Mouse (Mus musculus) kidney, embryonic 16.5 days (tissue): ENCODE data around the gene Prdm11. TPM values are rescaled to one million over a fixed set of nuclear protein-coding genes. Genes with fewer than 3 reads are reported as not detected.

Experiments
- ATAC-seq: fragments of 200-750 bp; cut with Nextera tagmentation; 2 replicates; pipeline ENCODE4 v1.8.0; 2017; ENCODE audit warnings: moderate TSS enrichment; ENCODE audit not compliant: low FRiP score, low TSS enrichment
- H3K27ac ChIP-seq: fragments of 300-500 bp; sonication (generic); 2 replicates; pipeline ENCODE4 v1.5.1; 2014; ENCODE audit warnings: low read length
- H3K27me3 ChIP-seq: fragments of 300-500 bp; sonication (generic); 2 replicates; pipeline ENCODE4 v1.6.1; 2014; ENCODE audit warnings: low read length, control low read depth, mixed read lengths; ENCODE audit not compliant: insufficient read depth
- H3K36me3 ChIP-seq: fragments of 300-500 bp; sonication (generic); 2 replicates; pipeline ENCODE4 v1.6.1; 2014; ENCODE audit warnings: low read length, control low read depth, mixed read lengths; ENCODE audit not compliant: insufficient read depth
- H3K4me1 ChIP-seq: fragments of 300-500 bp; sonication (generic); 2 replicates; pipeline ENCODE4 v1.6.1; 2014; ENCODE audit warnings: low read length, control low read depth, mixed read lengths; ENCODE audit not compliant: insufficient read depth
- H3K4me2 ChIP-seq: fragments of 300-500 bp; sonication (generic); replicated peaks from 2 replicates; pipeline ENCODE4 v1.6.1; 2014; ENCODE audit warnings: low read depth, low read length
- H3K4me3 ChIP-seq: fragments of 300-500 bp; sonication (generic); 2 replicates; pipeline ENCODE4 v1.5.1; 2014; ENCODE audit warnings: mild to moderate bottlenecking, low read length
- H3K9ac ChIP-seq: fragments of 300-500 bp; sonication (generic); replicated peaks from 2 replicates; pipeline ENCODE4 v1.6.1; 2014; ENCODE audit warnings: low read length
- H3K9me3 ChIP-seq: fragments of 300-500 bp; sonication (generic); 2 replicates; pipeline ENCODE4 v1.6.1; 2016; ENCODE audit warnings: low read length, control low read depth
- WGBS: fragments of 180-500 bp; shearing (Covaris S2); extraction: QIAGEN DNeasy Blood & Tissue Kit; methylation state at CpG from one replicate; pipeline ENCODE4 v1.1.7; 2014; 5-methylcytosine and 5-hydroxymethylcytosine counted together
- polyA plus RNA-seq: library from polyadenylated mRNA; unstranded; fragments of >200 nt; fragmentation: Nextera tagmentation; extraction: Ambion mirVana; gene quantifications from 2 replicates; pipeline ENCODE4 v1.2.1, GENCODE M21; 2015

Gene Prdm11
- polyA plus RNA-seq, 1 experiment from 2014 or later: 5.5 TPM

DNA sequence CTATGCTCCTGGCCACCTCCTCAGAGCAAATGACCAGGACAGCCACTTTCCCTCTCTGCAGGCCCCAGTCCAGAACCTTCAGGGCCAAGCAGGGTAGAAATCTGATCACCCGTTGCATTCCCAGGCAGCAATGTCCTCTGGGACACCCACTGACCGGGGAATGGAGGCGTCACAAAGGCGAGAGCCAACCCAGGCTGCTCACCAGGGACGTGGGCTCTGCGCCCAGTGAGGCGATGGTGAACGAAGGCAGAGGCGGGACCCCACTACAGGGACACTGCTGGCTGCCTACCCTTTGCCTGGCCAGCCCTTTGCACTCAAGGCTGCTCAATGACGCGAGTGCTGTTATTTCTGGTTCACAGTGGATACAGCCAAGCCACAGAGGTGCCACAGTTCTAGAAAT is 13.3 kb downstream of the Prdm11 start:
- no peak overlapping the region for H3K9ac ChIP-seq
- H3K4me3 ChIP-seq: no peak overlapping the region
- ATAC-seq: peak; percentile 7; the same call in 1 of the 2 replicates
- no peaks in the 10 kb centered on the region for H3K9me3 ChIP-seq
- H3K36me3 ChIP-seq: no peaks in the 10 kb centered on the region
- peaks cover 69% of the 10 kb centered on the region for H3K4me1 ChIP-seq
- no peak overlapping the region for H3K4me2 ChIP-seq
- 37% methylated on average over 11 of the region's 11 CpGs for WGBS
- H3K27ac ChIP-seq: peak overlapping the region; percentile 65
- H3K27me3 ChIP-seq: no peaks in the 10 kb centered on the region

DNA sequence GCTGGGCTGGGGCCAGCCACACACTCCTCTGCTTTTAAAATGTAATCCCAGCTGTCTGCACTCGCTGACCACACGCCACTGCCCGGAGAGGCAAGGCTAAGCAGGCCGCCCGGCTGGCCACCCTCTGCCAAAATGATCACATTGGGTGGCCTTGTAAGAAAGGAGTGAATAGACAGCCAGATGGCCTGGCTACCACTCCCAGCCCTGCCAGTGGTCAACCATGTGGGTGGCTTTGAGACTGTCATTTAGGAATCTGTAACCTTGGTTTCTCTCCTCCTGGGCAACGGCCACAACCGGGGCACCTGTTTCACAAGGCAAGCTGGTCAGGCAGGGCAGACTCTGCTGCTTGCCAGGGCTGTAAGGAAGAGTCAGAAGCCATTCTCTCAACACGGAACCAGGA is 13.9 kb downstream of the Prdm11 start:
- Histone ChIP-seq H3K4me1 (peaks cover 66% of the 10 kb centered on the region), H3K27ac (peak overlapping the region; percentile 65), H3K4me2 (no peak overlapping the region), H3K9me3 (no peaks in the 10 kb centered on the region), H3K9ac (no peak overlapping the region), H3K4me3 (no peak overlapping the region), H3K27me3 (no peaks in the 10 kb centered on the region), H3K36me3 (no peaks in the 10 kb centered on the region)
- 58% methylated on average over 8 of the region's 8 CpGs for WGBS
- no peak for ATAC-seq

GRCm38 (mm10) chr2:93031021-93031420 is 14.9 kb downstream of the Prdm11 start:
- no peak overlapping the region for H3K4me2 ChIP-seq
- no peaks in the 10 kb centered on the region for H3K36me3 ChIP-seq
- peaks cover 67% of the 10 kb centered on the region for H3K4me1 ChIP-seq
- H3K9me3 ChIP-seq: no peaks in the 10 kb centered on the region
- H3K27me3 ChIP-seq: no peaks in the 10 kb centered on the region
- H3K4me3 ChIP-seq: no peak overlapping the region
- 59% methylated on average over 9 of the region's 9 CpGs for WGBS
- no peak overlapping the region for H3K9ac ChIP-seq
- no peak; the same call in 1 of the 2 replicates for ATAC-seq
- no peak overlapping the region for H3K27ac ChIP-seq

DNA sequence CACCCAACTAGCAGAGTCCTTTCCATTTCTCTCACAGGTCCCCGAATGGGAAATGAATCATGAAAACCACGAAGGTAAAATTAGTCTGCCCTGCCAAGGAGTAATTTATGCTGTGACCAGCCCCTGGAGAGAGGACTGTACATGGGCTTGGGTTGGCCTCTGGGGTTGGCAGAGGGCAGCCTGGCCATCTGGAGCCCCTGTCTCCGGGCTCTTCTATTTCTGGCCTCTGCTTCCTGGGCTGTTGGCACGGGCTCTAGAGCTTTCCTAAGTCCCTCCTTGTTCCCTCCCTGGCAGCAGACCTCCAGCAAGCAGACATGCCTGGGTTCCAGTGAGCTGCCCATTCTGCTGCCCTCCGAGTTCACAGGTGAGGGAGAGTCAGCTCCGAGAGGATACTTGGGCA is 15.9 kb downstream of the Prdm11 start:
- no peaks in the 10 kb centered on the region for H3K9me3 ChIP-seq
- 61% methylated on average over 6 of the region's 6 CpGs for WGBS
- no peak overlapping the region for H3K9ac ChIP-seq
- no peaks in the 10 kb centered on the region for H3K36me3 ChIP-seq
- H3K4me2 ChIP-seq: no peak overlapping the region
- ATAC-seq: no peak
- peaks cover 58% of the 10 kb centered on the region for H3K4me1 ChIP-seq
- no peak overlapping the region for H3K4me3 ChIP-seq
- no peak overlapping the region for H3K27ac ChIP-seq
- H3K27me3 ChIP-seq: no peaks in the 10 kb centered on the region

DNA sequence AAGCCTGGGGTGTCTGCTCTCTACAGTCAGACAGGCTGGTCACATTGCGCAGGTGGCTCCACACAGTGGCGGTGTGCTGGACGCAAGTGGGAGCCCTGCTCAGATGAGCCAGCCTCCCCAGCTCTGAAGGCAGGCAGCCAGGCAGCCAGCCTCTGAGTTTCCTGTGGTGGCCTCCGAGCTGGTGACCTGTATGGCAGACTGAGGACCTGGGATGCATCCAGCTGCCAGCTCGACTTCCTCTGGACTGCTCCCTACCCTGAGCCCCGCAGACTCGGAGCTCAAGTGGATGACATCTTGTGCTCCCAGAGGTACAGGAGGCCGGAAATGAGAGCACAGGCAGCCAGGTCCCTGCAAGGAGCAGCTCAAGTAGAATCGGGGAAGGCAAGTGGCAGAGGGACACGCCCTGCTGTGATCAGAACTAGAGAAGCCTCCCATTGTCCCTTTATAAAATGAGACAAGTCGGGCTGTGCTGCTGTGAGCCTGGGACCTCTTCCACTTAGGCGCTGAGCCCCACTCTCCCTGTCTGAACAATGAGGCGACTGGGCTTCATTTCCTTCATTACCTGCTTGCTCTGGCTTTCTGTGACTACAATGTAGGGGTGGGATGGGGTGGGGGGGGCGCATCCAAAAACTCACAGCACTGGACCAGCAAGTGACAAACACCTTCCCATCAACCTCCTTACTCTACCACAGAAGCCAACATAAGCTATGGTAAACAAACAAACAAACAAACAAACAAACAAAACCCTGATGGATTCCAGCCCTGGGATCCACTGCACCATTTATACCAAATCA is 16.5 kb downstream of the Prdm11 start:
- WGBS: 41% methylated on average over 14 of the region's 14 CpGs
- H3K4me2 ChIP-seq: no peak overlapping the region
- H3K36me3 ChIP-seq: no peaks in the 10 kb centered on the region
- peak overlapping the region; percentile 70 for H3K27ac ChIP-seq
- peak; percentile 50; the same call in 1 of the 2 replicates for ATAC-seq
- no peaks in the 10 kb centered on the region for H3K9me3 ChIP-seq
- no peak overlapping the region for H3K4me3 ChIP-seq
- H3K9ac ChIP-seq: peak overlapping the region; percentile 6; the same call in 1 of the 2 replicates
- H3K4me1 ChIP-seq: peaks cover 55% of the 10 kb centered on the region
- H3K27me3 ChIP-seq: no peaks in the 10 kb centered on the region

GRCm38 (mm10) chr2:93028865-93029264 is 17.1 kb downstream of the Prdm11 start:
- Histone ChIP-seq H3K4me3 (no peak overlapping the region), H3K27me3 (no peaks in the 10 kb centered on the region), H3K36me3 (peaks cover 2% of the 10 kb centered on the region), H3K9ac (no peak overlapping the region), H3K4me1 (peaks cover 55% of the 10 kb centered on the region), H3K9me3 (no peaks in the 10 kb centered on the region), H3K27ac (peak overlapping the region; percentile 70; the same call in 1 of the 2 replicates), H3K4me2 (no peak overlapping the region)
- 60% methylated on average over 6 of the region's 6 CpGs for WGBS
- ATAC-seq: no peak

DNA sequence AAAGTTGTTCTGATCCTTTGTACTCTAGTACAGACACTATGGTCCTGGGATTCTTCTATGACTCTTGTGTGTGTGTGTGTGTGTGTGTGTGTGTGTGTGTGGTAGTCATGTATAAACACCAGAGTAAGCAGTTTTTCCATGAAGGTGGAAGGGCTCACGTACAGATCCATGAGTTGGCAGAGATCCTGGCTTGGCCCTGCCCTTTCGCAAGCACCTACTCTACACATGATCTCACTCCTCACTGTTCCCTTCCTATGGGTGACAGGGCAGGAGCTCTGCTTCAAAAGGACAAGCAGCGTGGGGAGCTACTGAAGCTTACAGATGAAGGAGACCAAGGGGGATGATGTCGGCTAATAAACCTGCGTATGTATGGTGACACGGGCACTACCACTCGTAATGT is 18.3 kb downstream of the Prdm11 start:
- Histone ChIP-seq H3K27me3 (no peaks in the 10 kb centered on the region), H3K4me1 (peaks cover 50% of the 10 kb centered on the region), H3K36me3 (peaks cover 13% of the 10 kb centered on the region), H3K9ac (no peak overlapping the region), H3K27ac (no peak overlapping the region), H3K4me2 (no peak overlapping the region), H3K4me3 (no peak overlapping the region), H3K9me3 (peaks cover 7% of the 10 kb centered on the region)
- WGBS: 90% methylated on average over 7 of the region's 7 CpGs
- ATAC-seq: no peak

DNA sequence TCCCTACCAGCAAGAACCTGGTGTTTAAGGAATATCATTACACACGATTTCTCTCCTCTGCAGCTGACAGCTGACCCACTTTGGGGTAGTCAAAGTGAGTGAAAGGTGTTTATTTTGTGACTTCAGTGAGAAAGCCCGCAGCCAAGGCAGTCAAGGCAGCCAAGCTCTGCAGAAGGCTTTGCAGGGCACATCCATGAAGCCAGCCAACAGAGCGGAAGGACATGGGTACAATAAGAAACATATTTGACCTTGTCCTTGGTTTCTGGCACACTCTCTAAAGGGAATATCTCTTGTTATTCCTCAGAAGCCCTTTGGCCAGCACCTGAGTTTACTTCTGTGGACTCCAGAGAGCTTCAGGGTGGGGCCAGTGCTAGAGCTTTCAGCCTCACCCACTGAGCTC is 21.5 kb downstream of the Prdm11 start:
- ATAC-seq: no peak
- H3K27ac ChIP-seq: no peak overlapping the region
- peaks cover 19% of the 10 kb centered on the region for H3K36me3 ChIP-seq
- H3K4me3 ChIP-seq: no peak overlapping the region
- H3K4me2 ChIP-seq: no peak overlapping the region
- peaks cover 20% of the 10 kb centered on the region for H3K4me1 ChIP-seq
- no peaks in the 10 kb centered on the region for H3K27me3 ChIP-seq
- 78% methylated on average over 3 of the region's 3 CpGs for WGBS
- H3K9me3 ChIP-seq: peaks cover 10% of the 10 kb centered on the region
- no peak overlapping the region for H3K9ac ChIP-seq

DNA sequence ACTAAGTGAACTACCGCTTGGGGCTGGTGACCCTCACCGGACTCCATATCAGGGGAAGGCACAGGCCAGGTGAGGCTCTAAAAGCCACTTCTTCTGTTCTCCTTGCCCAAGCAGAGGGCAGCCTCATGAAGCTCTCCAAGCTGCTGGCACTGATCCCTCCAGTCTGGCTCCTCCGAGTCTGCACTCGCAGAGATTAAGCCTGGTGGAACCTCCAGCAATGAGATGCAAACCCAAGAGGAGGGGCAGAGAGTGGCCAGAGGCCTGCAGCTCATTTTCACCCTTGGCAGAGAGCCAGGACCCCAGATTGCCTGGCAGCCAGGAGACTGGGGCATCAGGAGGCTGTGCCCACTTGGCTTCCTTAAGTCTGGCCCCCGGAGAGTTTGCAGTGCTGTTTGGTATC is 27.1 kb downstream of the Prdm11 start:
- H3K9ac ChIP-seq: no peak overlapping the region
- peaks cover 17% of the 10 kb centered on the region for H3K36me3 ChIP-seq
- peaks cover 28% of the 10 kb centered on the region for H3K4me1 ChIP-seq
- H3K4me3 ChIP-seq: no peak overlapping the region
- ATAC-seq: no peak
- H3K9me3 ChIP-seq: peaks cover 10% of the 10 kb centered on the region
- WGBS: 63% methylated on average over 5 of the region's 5 CpGs
- H3K27me3 ChIP-seq: no peaks in the 10 kb centered on the region
- peak overlapping the region; percentile 61 for H3K27ac ChIP-seq
- no peak overlapping the region for H3K4me2 ChIP-seq

GRCm38 (mm10) chr2:93017151-93017550 is 28.8 kb downstream of the Prdm11 start:
- Histone ChIP-seq H3K4me3 (no peak overlapping the region), H3K27me3 (no peaks in the 10 kb centered on the region), H3K9me3 (no peaks in the 10 kb centered on the region), H3K36me3 (peaks cover 4% of the 10 kb centered on the region), H3K27ac (no peak overlapping the region), H3K4me2 (no peak overlapping the region), H3K9ac (no peak overlapping the region), H3K4me1 (peaks cover 43% of the 10 kb centered on the region)
- ATAC-seq: no peak
- WGBS: 91% methylated on average over 8 of the region's 8 CpGs
